Mouse (Mus musculus) sigmoid colon, adult 10 weeks (tissue): ENCODE data around the gene Cnpy3. TPM values are rescaled to one million over a fixed set of nuclear protein-coding genes. Genes with fewer than 3 reads are reported as not detected.

Source experiments
- polyA plus RNA-seq: library from polyadenylated mRNA; stranded (reverse); fragments of 350-450 nt; fragmentation: Illumina TruSeq; extraction: RNeasy Lipid Tissue Mini Kit (QIAGEN cat#74804); gene quantifications from one replicate; pipeline ENCODE4 v1.2.3, GENCODE M21; 2014; ENCODE audit warnings: low read depth, low replicate concordance

Cnpy3 gene
- polyA plus RNA-seq: 3.1 TPM

GRCm38 (mm10) chr17:46751794-46752556 lies at the start of gene Cnpy3:
TSS of gene Cnpy3 (minus strand) at chr17:46752214.

GRCm38 (mm10) chr17:46782341-46783221 lies 30.6 kb upstream of the Cnpy3 start, which contains the start of gene Rpl7l1:
TSS of gene Rpl7l1 (minus strand) at chr17:46782672.

GRCm38 (mm10) chr17:46772404-46773277 lies 20.6 kb upstream of the Cnpy3 start, which contains the start of gene 2310039H08Rik:
TSS of gene 2310039H08Rik (plus strand) at chr17:46772635.

GRCm38 (mm10) chr17:46763544-46763943 lies 11.5 kb upstream of the Cnpy3 start, which contains the start of gene Ptcra:
TSS of gene Ptcra (minus strand) at chr17:46763712.

GRCm38 (mm10) chr17:46728904-46729318 lies 23.1 kb downstream of the Cnpy3 start, which contains the start of gene Gnmt:
TSS of gene Gnmt (minus strand) at chr17:46729168.

GRCm38 (mm10) chr17:46710959-46711597 lies 40.9 kb downstream of the Cnpy3 start, which contains the start of gene Pex6:
TSS of gene Pex6 (plus strand) at chr17:46711463.

GRCm38 (mm10) chr17:46704887-46705835 lies 46.9 kb downstream of the Cnpy3 start, which contains the start of gene Ppp2r5d:
TSS of gene Ppp2r5d (minus strand) at chr17:46705111.

Other genes with a start within 250 kb of the Cnpy3 start
- 0.44 TPM for gene Cul9, start 205.8 kb downstream of the Cnpy3 start, polyA plus RNA-seq
- 0.22 TPM for gene Srf, start 196.0 kb downstream of the Cnpy3 start, polyA plus RNA-seq
- not detected for gene Ptk7, start 122.7 kb downstream of the Cnpy3 start, polyA plus RNA-seq
- gene Klc4, start 106.2 kb downstream of the Cnpy3 start, polyA plus RNA-seq: 0.41 TPM
- 0.95 TPM for gene Mrpl2, start 106.0 kb downstream of the Cnpy3 start, polyA plus RNA-seq
- gene Cul7, start 101.9 kb downstream of the Cnpy3 start, polyA plus RNA-seq: 0.19 TPM
- 3.3 TPM for gene Rrp36, start 77.9 kb downstream of the Cnpy3 start, polyA plus RNA-seq
- 4.2 TPM for gene Mea1, start 73.4 kb downstream of the Cnpy3 start, polyA plus RNA-seq
- gene Klhdc3, start 71.3 kb downstream of the Cnpy3 start, polyA plus RNA-seq: 5.9 TPM
- gene Ppp2r5d, start 47.1 kb downstream of the Cnpy3 start, polyA plus RNA-seq: 8.6 TPM
- gene Pex6, start 40.8 kb downstream of the Cnpy3 start, polyA plus RNA-seq: 0.50 TPM
- not detected for gene Gnmt, start 23.0 kb downstream of the Cnpy3 start, polyA plus RNA-seq
- gene Ptcra, start 11.5 kb upstream of the Cnpy3 start, polyA plus RNA-seq: not detected
- gene 2310039H08Rik, start 20.4 kb upstream of the Cnpy3 start, polyA plus RNA-seq: 13.0 TPM
- gene Rpl7l1, start 30.5 kb upstream of the Cnpy3 start, polyA plus RNA-seq: 25.2 TPM
- 11.0 TPM for gene Bicral, start 106.3 kb upstream of the Cnpy3 start, polyA plus RNA-seq
- 0.66 TPM for gene Tbcc, start 138.5 kb upstream of the Cnpy3 start, polyA plus RNA-seq
- gene Prph2, start 158.2 kb upstream of the Cnpy3 start, polyA plus RNA-seq: not detected